Mouse (Mus musculus): ENCODE data around the gene Fopnl. TPM values are rescaled to one million over a fixed set of nuclear protein-coding genes. Genes with fewer than 3 reads are reported as not detected.
A peak's percentile ranks its signal among the peaks of the same experiment; 100 is the strongest.

Fopnl gene
- polyA plus RNA-seq, 1 experiment from 2014 or later, result 105 TPM

DNA sequence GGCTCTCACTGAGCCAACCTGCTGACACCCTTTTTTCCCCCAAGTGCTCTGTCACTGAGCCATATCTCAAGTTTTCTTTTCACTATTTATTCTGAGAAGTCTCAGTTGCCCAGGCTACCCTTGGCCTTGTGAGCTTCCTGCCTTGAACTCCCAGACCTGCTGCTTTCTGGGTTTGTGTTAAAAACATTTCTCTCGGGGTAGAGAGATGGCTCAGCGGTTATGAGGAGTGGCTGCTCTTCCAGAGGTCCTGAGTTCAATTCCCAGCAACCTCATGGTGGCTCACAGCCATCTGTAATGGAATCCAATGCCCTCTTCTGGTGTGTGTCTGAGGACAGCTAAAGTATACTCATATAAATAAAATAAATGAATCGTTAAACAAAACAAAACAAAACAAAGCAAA is 35.0 kb upstream of the Fopnl start:
- H3K27me3 ChIP-seq (ENCODE audit: control insufficient read depth, insufficient read depth, low read length), result no peaks in the 10 kb centered on the region
- H3K4me3 ChIP-seq (ENCODE audit: low read depth, low read length), result no peak overlapping the region
- H3K4me1 ChIP-seq (replicated peaks; ENCODE audit: control insufficient read depth, insufficient read depth), result no peaks in the 10 kb centered on the region
- ATAC-seq (ENCODE audit: low FRiP score, low TSS enrichment) (no peak), DNase-seq (ENCODE audit: low spot score) (no peak)
- no peaks in the 10 kb centered on the region for H3K9me3 ChIP-seq (ENCODE audit: control insufficient read depth, low read length)
- no peak overlapping the region for H3K27ac ChIP-seq (replicated peaks)
- no peak overlapping the region for H3K4me2 ChIP-seq (replicated peaks; ENCODE audit: low read depth)
- no peaks in the 10 kb centered on the region for H3K36me3 ChIP-seq (ENCODE audit: control insufficient read depth, insufficient read depth, low read length)
- no peak for TF ChIP-seq CTCF (IDR thresholded peaks at IDR 0.05; ENCODE audit: low read depth)
- TF ChIP-seq EP300 (optimal IDR thresholded peaks at IDR 0.05), result no peak
- H3K9ac ChIP-seq (ENCODE audit: low read length), result no peak overlapping the region
- 73% methylated on average over 3 of the region's 3 CpGs for WGBS

DNA sequence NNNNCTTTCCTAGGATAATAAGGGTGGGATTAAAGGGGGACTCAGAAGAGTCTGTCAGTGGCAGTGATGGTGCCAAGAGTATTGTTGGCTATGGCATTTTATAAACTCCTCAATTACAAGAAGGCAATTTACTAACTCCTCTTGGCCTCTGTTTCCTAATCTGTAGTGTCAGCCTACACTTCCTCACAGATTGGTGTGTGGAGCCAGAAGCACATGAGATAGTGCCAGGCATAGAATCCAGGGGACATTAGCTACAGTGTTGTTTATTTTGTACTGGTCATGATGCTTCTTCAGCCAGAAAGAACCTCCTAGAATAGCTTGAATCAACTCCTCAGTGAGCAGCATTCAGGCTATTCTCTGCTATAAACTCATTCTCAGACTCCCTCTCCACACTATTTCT is 34.4 kb upstream of the Fopnl start:
- H3K27me3 ChIP-seq (ENCODE audit: control insufficient read depth, insufficient read depth, low read length), result no peaks in the 10 kb centered on the region
- H3K9me3 ChIP-seq (ENCODE audit: control insufficient read depth, low read length), result no peaks in the 10 kb centered on the region
- DNase-seq (ENCODE audit: low spot score) (no peak), ATAC-seq (ENCODE audit: low FRiP score, low TSS enrichment) (no peak)
- H3K27ac ChIP-seq (replicated peaks), result no peak overlapping the region
- no peak overlapping the region for H3K4me3 ChIP-seq (ENCODE audit: low read depth, low read length)
- no peak overlapping the region for H3K9ac ChIP-seq (ENCODE audit: low read length)
- no peaks in the 10 kb centered on the region for H3K36me3 ChIP-seq (ENCODE audit: control insufficient read depth, insufficient read depth, low read length)
- TF ChIP-seq CTCF (IDR thresholded peaks at IDR 0.05; ENCODE audit: low read depth) (no peak), EP300 (optimal IDR thresholded peaks at IDR 0.05) (no peak)
- no peaks in the 10 kb centered on the region for H3K4me1 ChIP-seq (replicated peaks; ENCODE audit: control insufficient read depth, insufficient read depth)
- no peak overlapping the region for H3K4me2 ChIP-seq (replicated peaks; ENCODE audit: low read depth)

DNA sequence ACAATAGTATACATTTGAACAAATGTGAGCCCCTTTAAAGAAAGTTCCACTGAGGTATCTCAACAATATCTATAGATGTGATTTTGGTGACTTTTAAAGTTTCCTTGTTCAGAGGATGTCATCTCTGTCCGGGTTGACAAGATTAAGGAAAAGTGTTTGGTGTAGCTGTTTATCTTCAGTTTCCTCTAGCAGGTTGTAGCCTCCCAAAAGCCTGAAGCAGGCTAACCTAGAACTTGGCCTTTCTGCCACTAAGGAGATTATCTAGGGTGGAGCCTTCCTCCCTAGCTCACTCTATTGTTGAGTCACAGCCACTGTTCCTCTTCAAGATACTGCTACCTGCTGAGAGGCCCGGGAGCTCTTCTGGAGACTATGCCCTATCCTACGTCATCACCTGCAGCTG is 27.8 kb upstream of the Fopnl start:
- no peak overlapping the region for H3K4me3 ChIP-seq (ENCODE audit: low read depth, low read length)
- WGBS, result 71% methylated on average over 3 of the region's 3 CpGs
- no peak overlapping the region for H3K9ac ChIP-seq (ENCODE audit: low read length)
- no peaks in the 10 kb centered on the region for H3K36me3 ChIP-seq (ENCODE audit: control insufficient read depth, insufficient read depth, low read length)
- DNase-seq (ENCODE audit: low spot score) (peak; percentile 2), ATAC-seq (ENCODE audit: low FRiP score, low TSS enrichment) (no peak)
- no peak overlapping the region for H3K4me2 ChIP-seq (replicated peaks; ENCODE audit: low read depth)
- H3K27me3 ChIP-seq (ENCODE audit: control insufficient read depth, insufficient read depth, low read length), result no peaks in the 10 kb centered on the region
- H3K4me1 ChIP-seq (replicated peaks; ENCODE audit: control insufficient read depth, insufficient read depth), result no peaks in the 10 kb centered on the region
- TF ChIP-seq CTCF (IDR thresholded peaks at IDR 0.05; ENCODE audit: low read depth) (no peak), EP300 (optimal IDR thresholded peaks at IDR 0.05) (no peak)
- no peak overlapping the region for H3K27ac ChIP-seq (replicated peaks)
- H3K9me3 ChIP-seq (ENCODE audit: control insufficient read depth, low read length), result no peaks in the 10 kb centered on the region

DNA sequence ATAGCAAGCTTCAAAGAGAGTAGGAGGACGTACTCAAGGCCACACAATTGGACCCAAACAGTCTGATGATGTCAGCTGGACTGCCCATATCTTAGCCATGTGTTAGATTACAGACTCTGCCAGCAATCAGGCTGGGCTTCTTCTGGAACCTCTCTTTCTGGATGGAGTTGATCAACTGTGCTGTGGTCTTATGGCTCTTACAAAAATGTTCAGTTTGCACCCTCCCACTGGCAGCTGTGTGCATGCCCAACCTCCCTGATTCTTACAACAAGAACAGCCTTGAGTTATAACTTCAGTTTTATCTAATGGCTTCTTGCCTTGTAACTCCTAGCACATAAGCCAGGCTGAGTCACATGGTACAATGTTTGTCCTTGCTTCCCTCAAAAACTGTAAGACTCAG is 11.0 kb upstream of the Fopnl start:
- Histone ChIP-seq H3K4me3 (ENCODE audit: low read depth, low read length) (no peak overlapping the region), H3K9ac (ENCODE audit: low read length) (no peak overlapping the region), H3K9me3 (ENCODE audit: control insufficient read depth, low read length) (no peaks in the 10 kb centered on the region), H3K4me1 (replicated peaks; ENCODE audit: control insufficient read depth, insufficient read depth) (no peaks in the 10 kb centered on the region), H3K27me3 (ENCODE audit: control insufficient read depth, insufficient read depth, low read length) (no peaks in the 10 kb centered on the region), H3K27ac (replicated peaks) (no peak overlapping the region), H3K36me3 (ENCODE audit: control insufficient read depth, insufficient read depth, low read length) (no peaks in the 10 kb centered on the region), H3K4me2 (replicated peaks; ENCODE audit: low read depth) (no peak overlapping the region)
- no peak for ATAC-seq (ENCODE audit: low FRiP score, low TSS enrichment)
- TF ChIP-seq EP300 (optimal IDR thresholded peaks at IDR 0.05), result no peak
- no peak for TF ChIP-seq CTCF (IDR thresholded peaks at IDR 0.05; ENCODE audit: low read depth)
- WGBS, result 61% methylated on average over 1 of the region's 1 CpGs
- no peak for DNase-seq (ENCODE audit: low spot score)

DNA sequence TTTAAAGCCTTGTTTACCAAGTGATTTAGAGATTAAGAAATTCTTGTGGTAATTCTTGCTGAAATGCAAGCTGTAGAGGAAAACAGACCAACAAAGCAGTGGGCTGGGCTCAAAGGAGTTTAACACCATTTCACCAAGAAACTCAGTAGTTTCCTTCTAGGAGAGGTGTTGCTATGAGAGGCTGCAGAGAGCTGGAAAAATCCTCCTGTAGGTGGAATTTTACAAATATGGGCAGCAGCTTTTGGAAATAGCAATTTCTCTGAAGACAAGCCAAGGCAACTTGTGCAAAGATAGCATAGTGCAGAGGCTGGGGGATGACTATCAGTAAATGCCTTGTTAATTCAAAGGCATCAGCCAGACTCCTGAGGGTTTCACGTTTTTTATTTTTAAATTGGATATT is 3.3 kb upstream of the Fopnl start:
- Histone ChIP-seq H3K4me1 (replicated peaks; ENCODE audit: control insufficient read depth, insufficient read depth) (no peaks in the 10 kb centered on the region), H3K9ac (ENCODE audit: low read length) (no peak overlapping the region), H3K4me3 (ENCODE audit: low read depth, low read length) (no peak overlapping the region), H3K9me3 (ENCODE audit: control insufficient read depth, low read length) (no peaks in the 10 kb centered on the region), H3K27me3 (ENCODE audit: control insufficient read depth, insufficient read depth, low read length) (no peaks in the 10 kb centered on the region), H3K4me2 (replicated peaks; ENCODE audit: low read depth) (no peak overlapping the region), H3K27ac (replicated peaks) (no peak overlapping the region), H3K36me3 (ENCODE audit: control insufficient read depth, insufficient read depth, low read length) (no peaks in the 10 kb centered on the region)
- DNase-seq (ENCODE audit: low spot score) (no peak), ATAC-seq (ENCODE audit: low FRiP score, low TSS enrichment) (no peak)
- WGBS, result 42% methylated on average over 1 of the region's 1 CpGs
- TF ChIP-seq EP300 (optimal IDR thresholded peaks at IDR 0.05) (no peak), CTCF (IDR thresholded peaks at IDR 0.05; ENCODE audit: low read depth) (no peak)

DNA sequence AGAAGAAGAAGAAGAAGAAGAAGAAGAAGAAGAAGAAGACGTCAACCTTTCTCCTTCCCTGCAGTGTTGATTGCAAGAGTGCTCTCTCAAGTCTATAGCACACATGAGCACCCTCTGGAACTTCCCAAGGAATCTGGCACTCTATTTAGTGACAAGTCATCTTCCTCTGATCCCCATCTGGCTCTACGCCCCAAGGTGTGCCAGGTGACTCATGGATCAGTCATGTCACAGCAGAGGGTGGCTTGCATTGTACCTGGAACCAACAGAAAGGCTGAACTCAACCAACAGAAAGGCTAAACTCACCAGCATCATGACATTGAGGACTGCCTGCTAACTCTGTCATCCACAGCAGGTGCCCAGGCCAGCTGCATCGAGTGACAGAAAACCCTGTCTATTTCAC is 2.5 kb upstream of the Fopnl start:
- Histone ChIP-seq H3K9me3 (ENCODE audit: control insufficient read depth, low read length) (no peaks in the 10 kb centered on the region), H3K9ac (ENCODE audit: low read length) (no peak overlapping the region), H3K4me2 (replicated peaks; ENCODE audit: low read depth) (no peak overlapping the region), H3K27me3 (ENCODE audit: control insufficient read depth, insufficient read depth, low read length) (no peaks in the 10 kb centered on the region), H3K36me3 (ENCODE audit: control insufficient read depth, insufficient read depth, low read length) (no peaks in the 10 kb centered on the region), H3K4me1 (replicated peaks; ENCODE audit: control insufficient read depth, insufficient read depth) (no peaks in the 10 kb centered on the region), H3K4me3 (ENCODE audit: low read depth, low read length) (no peak overlapping the region), H3K27ac (replicated peaks) (no peak overlapping the region)
- ATAC-seq (ENCODE audit: low FRiP score, low TSS enrichment) (no peak), DNase-seq (ENCODE audit: low spot score) (peak; percentile 51)
- WGBS, result 70% methylated on average over 3 of the region's 3 CpGs
- TF ChIP-seq EP300 (optimal IDR thresholded peaks at IDR 0.05) (no peak), CTCF (IDR thresholded peaks at IDR 0.05; ENCODE audit: low read depth) (no peak)

Measured in stomach, postnatal 0 days (tissue).